In the genomic region with DNA sequence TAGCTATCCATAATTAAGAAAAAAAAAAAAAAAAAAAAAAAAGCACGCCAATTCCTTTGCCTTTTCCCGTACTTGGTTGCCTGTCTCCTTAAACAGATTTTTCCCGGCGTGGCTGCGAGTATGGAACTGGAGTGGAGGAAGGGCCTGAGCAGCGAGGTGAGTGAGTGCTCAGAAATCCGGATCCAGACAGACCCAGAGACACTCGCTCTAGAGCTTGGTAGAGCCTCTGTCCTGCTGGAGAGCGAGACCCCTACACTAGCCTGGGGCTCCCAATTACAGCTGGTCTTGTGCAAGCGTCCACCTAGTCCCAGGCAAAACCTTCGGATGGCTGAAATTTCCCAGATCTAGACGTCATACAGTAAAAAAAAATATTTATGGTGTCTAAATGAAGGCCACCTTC, we compare ENCODE assay signal across 8 mouse cellular contexts. TPM values are rescaled to one million over a fixed set of nuclear protein-coding genes. Genes with fewer than 3 reads are reported as not detected.
A peak's percentile ranks its signal among the peaks of the same experiment; 100 is the strongest.
DNase-seq lines count a peak whose midpoint lies in the region; ATAC-seq and TF ChIP-seq lines count a peak whose summit lies in the region.

No protein-coding gene starts in this region.

- peaks cover 5% of the 10 kb centered on the region for H3K27me3 ChIP-seq in kidney, embryonic 16.5 days (ENCODE audit: insufficient read depth, low read length)
- no peaks in the 10 kb centered on the region; the same call in 1 of the 2 replicates for H3K27me3 ChIP-seq in midbrain, embryonic 15.5 days (replicated peaks)

- WGBS in bone marrow, adult 2 months, result 4% methylated on average over 12 of the region's 12 CpGs
- under 1% methylated on average over 12 of the region's 12 CpGs for WGBS in kidney, embryonic 16.5 days
- WGBS in midbrain, embryonic 15.5 days, result under 1% methylated on average over 12 of the region's 12 CpGs

- no peak for TF ChIP-seq CTCF in bone marrow, adult 2 months (IDR thresholded peaks at IDR 0.05; ENCODE audit: control insufficient read depth, insufficient read depth, low read length)

- H3K36me3 ChIP-seq in kidney, embryonic 16.5 days (ENCODE audit: insufficient read depth, low read length), result no peaks in the 10 kb centered on the region
- no peaks in the 10 kb centered on the region for H3K36me3 ChIP-seq in midbrain, embryonic 15.5 days (replicated peaks)

- H3K4me2 ChIP-seq in kidney, embryonic 16.5 days (replicated peaks; ENCODE audit: low read depth, low read length), result peak overlapping the region; percentile 82
- H3K4me2 ChIP-seq in midbrain, embryonic 15.5 days, result peak overlapping the region; percentile 82

- no peaks in the 10 kb centered on the region for H3K9me3 ChIP-seq in kidney, embryonic 16.5 days (ENCODE audit: low read length)
- H3K9me3 ChIP-seq in midbrain, embryonic 15.5 days, result no peaks in the 10 kb centered on the region

- H3K9ac ChIP-seq in kidney, embryonic 16.5 days (replicated peaks; ENCODE audit: low read length), result peak overlapping the region; percentile 68
- H3K9ac ChIP-seq in midbrain, embryonic 15.5 days, result peak overlapping the region; percentile 72

- no peak for TF ChIP-seq POLR2A in bone marrow, adult 2 months (IDR thresholded peaks at IDR 0.05; ENCODE audit: borderline replicate concordance, control insufficient read depth, low read depth, low read length)

- 0 out of 2 replicates have a peak, but pooled peaks have one; percentile 27 for ATAC-seq in erythroid progenitor cell, adult 5-6 weeks (replicated peaks; ENCODE audit: low FRiP score, poor library complexity, severe bottlenecking)
- ATAC-seq in kidney, embryonic 16.5 days (ENCODE audit: low FRiP score, low TSS enrichment), result peak; percentile 75
- peak; percentile 77 for ATAC-seq in midbrain, embryonic 15.5 days (replicated peaks)
- no peak for ATAC-seq in CD4-positive, CD25-positive, alpha-beta regulatory T cell, adult 4 months

- H3K27ac ChIP-seq in bone marrow, adult 2 months (ENCODE audit: control insufficient read depth, insufficient read depth, low read depth, low read length, poor library complexity), result peak overlapping the region; percentile 60
- no peak overlapping the region for H3K27ac ChIP-seq in kidney, embryonic 16.5 days (ENCODE audit: low read length)
- peak overlapping the region; percentile 63 for H3K27ac ChIP-seq in midbrain, embryonic 15.5 days

- DNase-seq in left cerebral cortex, postnatal 36 days (ENCODE audit: low spot score in 2 of 2), result peak; percentile 22 to 39
- DNase-seq in left cerebral cortex, adult 8-10 months (ENCODE audit: low spot score in 2 of 2), result no peak
- no peak for DNase-seq in thymus, adult 18-20 months

- H3K4me1 ChIP-seq in bone marrow, adult 2 months (ENCODE audit: control insufficient read depth, insufficient read depth, low read length), result peaks cover 4% of the 10 kb centered on the region; the same call in 1 of the 2 replicates
- peaks cover 4% of the 10 kb centered on the region; the same call in 1 of the 2 replicates for H3K4me1 ChIP-seq in kidney, embryonic 16.5 days (ENCODE audit: insufficient read depth, low read length)
- peaks cover 8% of the 10 kb centered on the region for H3K4me1 ChIP-seq in midbrain, embryonic 15.5 days

- peak overlapping the region; percentile 75 for H3K4me3 ChIP-seq in bone marrow, adult 2 months (replicated peaks; ENCODE audit: control insufficient read depth, low read depth, low read length)
- H3K4me3 ChIP-seq in kidney, embryonic 16.5 days (ENCODE audit: low read length), result peak overlapping the region; percentile 69
- H3K4me3 ChIP-seq in midbrain, embryonic 15.5 days, result peak overlapping the region; percentile 61

- intact Hi-C loops in left cerebral cortex, postnatal 36 days (cut with DNase I), result no loop called here

RNA-seq across cellular contexts. Expression of a gene that starts 0.6 kb away (rescaled TPM):
- 100 to 1,000 TPM in 1 of 2 experiments, 10 to 100 TPM in 1; 92.1 to 107 TPM for total RNA-seq in left cerebral cortex, postnatal 36 days (2021)
- 100 to 1,000 TPM; 110 to 118 (median 115) TPM for total RNA-seq in left cerebral cortex, adult 8-10 months (2022)
- polyA plus RNA-seq in bone marrow, adult 2 months (2011; ENCODE audit: insufficient read depth, insufficient read length, low replicate concordance, missing spikeins), result 45.0 and 83.5 TPM in 2 replicates
- 73.5 and 163 TPM in 2 replicates for total RNA-seq in erythroid progenitor cell, adult 5-6 weeks (2015; ENCODE audit: low replicate concordance)
- total RNA-seq in erythroid progenitor cell, adult 5-6 weeks (2017; ENCODE audit: low replicate concordance), result 36.2 and 37.8 TPM in 2 replicates
- 28.2 and 30.8 TPM in 2 replicates for polyA plus RNA-seq in kidney, embryonic 16.5 days (2015; fragmentation: Nextera tagmentation; extraction: Ambion mirVana)
- 82.6 and 90.2 TPM in 2 replicates for polyA plus RNA-seq in midbrain, embryonic 15.5 days (2015; fragmentation: Nextera tagmentation; extraction: Ambion mirVana)
- polyA plus RNA-seq in CD4-positive, CD25-positive, alpha-beta regulatory T cell, adult 4 months (2017; shearing (Covaris generic)), result 1 to 10 TPM; 4.0 to 4.4 TPM

Comparison
In these comparisons a context has a peak if more than half of its experiments do, and no peak if none do; other contexts are left out.
1. DNase-seq: peak in left cerebral cortex, postnatal 36 days (2 of 2); none in left cerebral cortex, adult 8-10 months (0 of 2) and thymus, adult 18-20 months (0 of 2).
2. Peak in every context shown above with its lines, with median percentiles within 50 percentile points of each other: H3K4me3 ChIP-seq.